Mouse (Mus musculus): ENCODE data around the gene Tgtp2. TPM values are rescaled to one million over a fixed set of nuclear protein-coding genes. Genes with fewer than 3 reads are reported as not detected.
A peak's percentile ranks its signal among the peaks of the same experiment; 100 is the strongest.

Tgtp2 gene
- polyA plus RNA-seq, 1 experiment = not detected

- no peak for TF ChIP-seq POLR2A (IDR thresholded peaks at IDR 0.05; ENCODE audit: insufficient read depth, low read length)
- TF ChIP-seq EP300 (IDR thresholded peaks at IDR 0.05; ENCODE audit: insufficient read depth, low read depth, low read length) = no peak
- TF ChIP-seq CTCF (IDR thresholded peaks at IDR 0.05; ENCODE audit: low read depth, low read length) = no peak
- Histone ChIP-seq H3K9me3 (replicated peaks; ENCODE audit: control insufficient read depth, insufficient read depth, low read length, poor library complexity, severe bottlenecking) (no peaks in the 10 kb centered on the region), H3K27me3 (ENCODE audit: control insufficient read depth, insufficient read depth, low read length, poor library complexity, severe bottlenecking) (no peaks in the 10 kb centered on the region)
Measured at GRCm38 (mm10) chr11:49105752-49106151, 41.7 kb upstream of the Tgtp2 start.

GRCm38 (mm10) chr11:49103047-49103693 is 39.2 kb upstream of the Tgtp2 start:
- Histone ChIP-seq H3K36me3 (ENCODE audit: control insufficient read depth, insufficient read depth, low read length, poor library complexity, severe bottlenecking) (no peaks in the 10 kb centered on the region), H3K27me3 (ENCODE audit: control insufficient read depth, insufficient read depth, low read length, poor library complexity, severe bottlenecking) (no peaks in the 10 kb centered on the region), H3K9me3 (replicated peaks; ENCODE audit: control insufficient read depth, insufficient read depth, low read length, poor library complexity, severe bottlenecking) (no peaks in the 10 kb centered on the region), H3K27ac (ENCODE audit: insufficient read depth, low read length) (no peak overlapping the region), H3K4me3 (ENCODE audit: low read depth, low read length) (no peak overlapping the region), H3K4me1 (ENCODE audit: control insufficient read depth, insufficient read depth, low read length) (no peaks in the 10 kb centered on the region), H3K9ac (ENCODE audit: low read depth, poor library complexity, severe bottlenecking) (no peak overlapping the region)
- TF ChIP-seq CTCF (IDR thresholded peaks at IDR 0.05; ENCODE audit: low read depth, low read length) (peak; percentile 61), EP300 (IDR thresholded peaks at IDR 0.05; ENCODE audit: insufficient read depth, low read depth, low read length) (no peak), POLR2A (IDR thresholded peaks at IDR 0.05; ENCODE audit: insufficient read depth, low read length) (no peak)

More at GRCm38 (mm10) chr11:49105752-49106151, 41.7 kb upstream of the Tgtp2 start:
- H3K4me3 ChIP-seq (ENCODE audit: low read depth, low read length) = no peak overlapping the region
- no peak overlapping the region for H3K9ac ChIP-seq (ENCODE audit: low read depth, poor library complexity, severe bottlenecking)
- no peaks in the 10 kb centered on the region for H3K36me3 ChIP-seq (ENCODE audit: control insufficient read depth, insufficient read depth, low read length, poor library complexity, severe bottlenecking)
- H3K4me1 ChIP-seq (ENCODE audit: control insufficient read depth, insufficient read depth, low read length) = no peaks in the 10 kb centered on the region
- H3K27ac ChIP-seq (ENCODE audit: insufficient read depth, low read length) = no peak overlapping the region

GRCm38 (mm10) chr11:49101500-49101899 is 37.5 kb upstream of the Tgtp2 start:
- no peak overlapping the region for H3K4me3 ChIP-seq (ENCODE audit: low read depth, low read length)
- no peaks in the 10 kb centered on the region for H3K9me3 ChIP-seq (replicated peaks; ENCODE audit: control insufficient read depth, insufficient read depth, low read length, poor library complexity, severe bottlenecking)
- TF ChIP-seq EP300 (IDR thresholded peaks at IDR 0.05; ENCODE audit: insufficient read depth, low read depth, low read length) (no peak), POLR2A (IDR thresholded peaks at IDR 0.05; ENCODE audit: insufficient read depth, low read length) (no peak), CTCF (IDR thresholded peaks at IDR 0.05; ENCODE audit: low read depth, low read length) (no peak)

GRCm38 (mm10) chr11:49100409-49100808 is 36.4 kb upstream of the Tgtp2 start:
- H3K9me3 ChIP-seq (replicated peaks; ENCODE audit: control insufficient read depth, insufficient read depth, low read length, poor library complexity, severe bottlenecking) = no peaks in the 10 kb centered on the region
- H3K4me1 ChIP-seq (ENCODE audit: control insufficient read depth, insufficient read depth, low read length) = no peaks in the 10 kb centered on the region
- TF ChIP-seq EP300 (IDR thresholded peaks at IDR 0.05; ENCODE audit: insufficient read depth, low read depth, low read length) (no peak), CTCF (IDR thresholded peaks at IDR 0.05; ENCODE audit: low read depth, low read length) (no peak), POLR2A (IDR thresholded peaks at IDR 0.05; ENCODE audit: insufficient read depth, low read length) (no peak)
- H3K27me3 ChIP-seq (ENCODE audit: control insufficient read depth, insufficient read depth, low read length, poor library complexity, severe bottlenecking) = peaks cover 1% of the 10 kb centered on the region; the same call in 1 of the 2 replicates
- no peak overlapping the region for H3K27ac ChIP-seq (ENCODE audit: insufficient read depth, low read length)
- no peak overlapping the region for H3K4me3 ChIP-seq (ENCODE audit: low read depth, low read length)
- no peaks in the 10 kb centered on the region for H3K36me3 ChIP-seq (ENCODE audit: control insufficient read depth, insufficient read depth, low read length, poor library complexity, severe bottlenecking)
- no peak overlapping the region for H3K9ac ChIP-seq (ENCODE audit: low read depth, poor library complexity, severe bottlenecking)

More at GRCm38 (mm10) chr11:49101500-49101899, 37.5 kb upstream of the Tgtp2 start:
- no peaks in the 10 kb centered on the region for H3K27me3 ChIP-seq (ENCODE audit: control insufficient read depth, insufficient read depth, low read length, poor library complexity, severe bottlenecking)
- no peak overlapping the region for H3K9ac ChIP-seq (ENCODE audit: low read depth, poor library complexity, severe bottlenecking)
- H3K36me3 ChIP-seq (ENCODE audit: control insufficient read depth, insufficient read depth, low read length, poor library complexity, severe bottlenecking) = no peaks in the 10 kb centered on the region
- H3K27ac ChIP-seq (ENCODE audit: insufficient read depth, low read length) = no peak overlapping the region
- H3K4me1 ChIP-seq (ENCODE audit: control insufficient read depth, insufficient read depth, low read length) = no peaks in the 10 kb centered on the region

GRCm38 (mm10) chr11:49095367-49095766 is 31.4 kb upstream of the Tgtp2 start:
- H3K9me3 ChIP-seq (replicated peaks; ENCODE audit: control insufficient read depth, insufficient read depth, low read length, poor library complexity, severe bottlenecking) = no peaks in the 10 kb centered on the region
- H3K9ac ChIP-seq (ENCODE audit: low read depth, poor library complexity, severe bottlenecking) = no peak overlapping the region
- H3K27ac ChIP-seq (ENCODE audit: insufficient read depth, low read length) = no peak overlapping the region
- TF ChIP-seq POLR2A (IDR thresholded peaks at IDR 0.05; ENCODE audit: insufficient read depth, low read length) (no peak), CTCF (IDR thresholded peaks at IDR 0.05; ENCODE audit: low read depth, low read length) (no peak), EP300 (IDR thresholded peaks at IDR 0.05; ENCODE audit: insufficient read depth, low read depth, low read length) (no peak)
- H3K36me3 ChIP-seq (ENCODE audit: control insufficient read depth, insufficient read depth, low read length, poor library complexity, severe bottlenecking) = no peaks in the 10 kb centered on the region
- peaks cover 1% of the 10 kb centered on the region; the same call in 1 of the 2 replicates for H3K27me3 ChIP-seq (ENCODE audit: control insufficient read depth, insufficient read depth, low read length, poor library complexity, severe bottlenecking)
- no peaks in the 10 kb centered on the region for H3K4me1 ChIP-seq (ENCODE audit: control insufficient read depth, insufficient read depth, low read length)
- H3K4me3 ChIP-seq (ENCODE audit: low read depth, low read length) = no peak overlapping the region

- Histone ChIP-seq H3K27me3 (ENCODE audit: control insufficient read depth, insufficient read depth, low read length, poor library complexity, severe bottlenecking) (peaks cover 1% of the 10 kb centered on the region; the same call in 1 of the 2 replicates), H3K4me3 (ENCODE audit: low read depth, low read length) (no peak overlapping the region), H3K9me3 (replicated peaks; ENCODE audit: control insufficient read depth, insufficient read depth, low read length, poor library complexity, severe bottlenecking) (no peaks in the 10 kb centered on the region), H3K36me3 (ENCODE audit: control insufficient read depth, insufficient read depth, low read length, poor library complexity, severe bottlenecking) (no peaks in the 10 kb centered on the region), H3K9ac (ENCODE audit: low read depth, poor library complexity, severe bottlenecking) (no peak overlapping the region), H3K4me1 (ENCODE audit: control insufficient read depth, insufficient read depth, low read length) (no peaks in the 10 kb centered on the region), H3K27ac (ENCODE audit: insufficient read depth, low read length) (no peak overlapping the region)
- TF ChIP-seq POLR2A (IDR thresholded peaks at IDR 0.05; ENCODE audit: insufficient read depth, low read length) = no peak
- no peak for TF ChIP-seq CTCF (IDR thresholded peaks at IDR 0.05; ENCODE audit: low read depth, low read length)
- TF ChIP-seq EP300 (IDR thresholded peaks at IDR 0.05; ENCODE audit: insufficient read depth, low read depth, low read length) = no peak
Measured at GRCm38 (mm10) chr11:49093861-49094660, 30.1 kb upstream of the Tgtp2 start.
